Mouse (Mus musculus) C2C12 (cell line): Measurements from ENCODE around the gene Cyp51. TPM values are rescaled to one million over a fixed set of nuclear protein-coding genes. Genes with fewer than 3 reads are reported as not detected.
"Not testable (repeated sequence)": the region's sequence is repeated elsewhere in the genome, so short reads cannot be mapped to it uniquely, and the experiment has no call there.

Source experiments
- H3K27me3 ChIP-seq: one replicate; pipeline ENCODE4 v1.6.1; 2011; ENCODE audit not compliant: control insufficient read depth, insufficient read depth, insufficient read length
- H3K36me3 ChIP-seq: one replicate; pipeline ENCODE4 v1.6.1; 2011; ENCODE audit not compliant: control insufficient read depth, insufficient read depth
- H3K4me3 ChIP-seq: one replicate; pipeline ENCODE4 v1.5.1; 2011; ENCODE audit warnings: mild to moderate bottlenecking, control low read depth; ENCODE audit not compliant: poor library complexity, insufficient read depth, severe bottlenecking
- H3K79me2 ChIP-seq: one replicate; pipeline ENCODE4 v1.6.1; 2011; ENCODE audit not compliant: control insufficient read depth, insufficient read depth
- H3K79me3 ChIP-seq: one replicate; pipeline ENCODE4 v1.6.1; 2011; ENCODE audit warnings: low read depth, control low read depth
- H3ac ChIP-seq: one replicate; pipeline ENCODE3; 2011; ENCODE audit warnings: low read depth; ENCODE audit not compliant: control insufficient read depth, insufficient read length
- CEBPB ChIP-seq: IDR thresholded peaks from one replicate; pipeline ENCODE4 v1.6.1; 2011; ENCODE audit warnings: low read depth, mild to moderate bottlenecking, control low read depth, moderate library complexity
- CTCF ChIP-seq: IDR thresholded peaks from one replicate; pipeline ENCODE4 v1.5.1; 2011; ENCODE audit not compliant: control insufficient read depth, insufficient read depth, insufficient read length
- FOSL1 ChIP-seq: IDR thresholded peaks from one replicate; pipeline ENCODE4 v1.8.0; 2011; ENCODE audit warnings: mild to moderate bottlenecking, low read length; ENCODE audit not compliant: poor library complexity, insufficient read depth, severe bottlenecking
- MAX ChIP-seq: IDR thresholded peaks from one replicate; pipeline ENCODE4 v1.6.1; 2011; ENCODE audit warnings: mild to moderate bottlenecking, control low read depth
- MYOD1 ChIP-seq: IDR thresholded peaks from one replicate; pipeline ENCODE4 v1.6.1; 2011; ENCODE audit warnings: low read depth; ENCODE audit not compliant: control insufficient read depth, insufficient read length
- MYOG ChIP-seq: IDR thresholded peaks from one replicate; pipeline ENCODE4 v1.6.1; 2011; ENCODE audit not compliant: control insufficient read depth, insufficient read length; ENCODE audit errors: extremely low read depth
- USF1 ChIP-seq: IDR thresholded peaks from one replicate; pipeline ENCODE4 v1.6.1; 2011; ENCODE audit warnings: low read depth, mild to moderate bottlenecking, control low read depth, moderate library complexity
- long read RNA-seq, 2 experiments: library from polyadenylated mRNA; unstranded; transcript quantifications; one replicate each; pipeline ENCODE4 v2.0.0; 2019 to 2020
- polyA plus RNA-seq: library from polyadenylated mRNA; unstranded; fragments of >200 nt; fragmentation: generic; extraction: Trizol; gene quantifications from one replicate; pipeline ENCODE4 v1.2.1, GENCODE M21; 2012; ENCODE audit warnings: missing spikeins

The Cyp51 gene
- polyA plus RNA-seq: 56.8 TPM
- long read RNA-seq, experiment 1, transcript Cyp51-201 (10 exons, 3,931 nt): major isoform, 69 of 83 reads
- long read RNA-seq, experiment 1, partial matches to known transcripts: 4 of 83 reads
- long read RNA-seq, experiment 1, other reads (novel, unspliced or antisense): 9 of 83 reads
- long read RNA-seq, experiment 2, transcript Cyp51-201 (10 exons, 3,931 nt): major isoform, 534 of 546 reads
- long read RNA-seq, experiment 2, partial matches to known transcripts: 2 of 546 reads
- long read RNA-seq, experiment 2, other reads (novel, unspliced or antisense): 9 of 546 reads

DNA sequence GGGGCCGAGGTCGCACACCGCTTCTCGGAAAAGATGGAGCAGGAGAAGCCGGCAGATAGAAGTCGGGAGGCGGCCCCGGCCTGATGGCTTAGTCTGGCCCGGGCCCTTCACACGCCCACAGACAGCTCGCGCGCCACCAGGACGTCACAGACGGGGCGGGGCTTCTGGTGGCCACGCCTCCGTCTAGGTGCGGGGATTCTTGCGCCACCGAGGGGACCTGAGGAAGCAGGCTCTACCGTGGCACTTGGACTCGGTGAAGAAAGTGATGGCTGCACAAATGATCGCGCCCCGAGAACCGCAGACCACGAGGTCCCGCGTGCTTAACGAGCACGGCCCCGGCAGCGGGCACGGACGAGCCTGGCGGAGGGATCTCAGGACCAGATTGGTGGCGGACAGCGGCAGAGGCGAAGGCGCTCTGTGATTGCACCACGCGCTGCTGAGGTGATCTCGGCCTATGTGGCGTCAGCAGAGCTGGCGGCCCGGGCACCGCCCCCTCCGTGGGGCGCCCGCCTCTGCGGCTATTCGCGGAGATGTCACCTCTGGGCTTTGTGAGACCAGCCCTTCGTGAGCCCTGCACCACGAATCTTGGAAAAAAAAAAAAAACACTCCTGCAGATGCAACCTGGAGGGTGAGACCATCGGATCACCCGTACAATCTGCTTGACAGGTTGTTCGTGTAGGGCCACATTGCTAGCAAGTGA, at the start of gene Cyp51:
Cyp51 (minus strand) TSS at position 406 of the 700 bp plus-strand sequence.
- Histone ChIP-seq H3K4me3 (peak within 1 kb of the TSS; percentile 95), H3K36me3 (peaks cover 35% of the 10 kb centered on the region), H3ac (peak within 1 kb of the TSS; percentile 74), H3K79me3 (peaks cover 21% of the 10 kb centered on the region), H3K27me3 (no peaks in the 10 kb centered on the region), H3K79me2 (peaks cover 33% of the 10 kb centered on the region)
- TF ChIP-seq MYOG: no peak
- no peak for TF ChIP-seq MYOD1
- TF ChIP-seq MAX: peak; percentile 18

DNA sequence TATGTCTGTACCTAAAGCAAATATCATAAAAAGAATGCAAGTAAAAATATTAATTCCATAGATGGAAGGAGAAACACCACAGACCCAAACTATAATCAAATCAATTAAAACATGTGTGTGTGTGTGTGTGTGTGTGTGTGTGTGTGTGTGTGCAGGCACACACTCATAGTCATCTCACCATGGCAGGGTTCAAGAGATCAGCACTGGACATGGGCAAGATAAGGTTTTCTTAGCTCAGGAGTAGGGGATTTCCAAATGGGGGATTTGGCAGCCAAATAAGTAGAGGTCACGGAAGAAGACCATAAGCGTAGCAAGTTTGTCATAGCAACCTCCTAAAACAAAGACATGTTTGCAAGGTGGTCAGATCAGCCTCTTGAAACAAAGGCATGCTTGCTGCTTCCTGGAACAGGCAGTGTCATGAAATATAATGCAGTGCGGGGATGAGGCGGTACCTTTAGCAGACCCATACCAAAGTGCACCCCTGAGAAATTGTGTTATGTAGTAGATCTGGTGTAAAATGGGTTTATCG, 8.1 kb upstream of the Cyp51 start:
- TF ChIP-seq MYOD1 (no peak), CTCF (no peak), MYOG (no peak), MAX (no peak), USF1 (no peak), FOSL1 (no peak), CEBPB (no peak)
- Histone ChIP-seq H3K4me3 (no peak overlapping the region), H3ac (no peak overlapping the region), H3K79me3 (no peaks in the 10 kb centered on the region), H3K27me3 (no peaks in the 10 kb centered on the region), H3K36me3 (no peaks in the 10 kb centered on the region), H3K79me2 (no peaks in the 10 kb centered on the region)

DNA sequence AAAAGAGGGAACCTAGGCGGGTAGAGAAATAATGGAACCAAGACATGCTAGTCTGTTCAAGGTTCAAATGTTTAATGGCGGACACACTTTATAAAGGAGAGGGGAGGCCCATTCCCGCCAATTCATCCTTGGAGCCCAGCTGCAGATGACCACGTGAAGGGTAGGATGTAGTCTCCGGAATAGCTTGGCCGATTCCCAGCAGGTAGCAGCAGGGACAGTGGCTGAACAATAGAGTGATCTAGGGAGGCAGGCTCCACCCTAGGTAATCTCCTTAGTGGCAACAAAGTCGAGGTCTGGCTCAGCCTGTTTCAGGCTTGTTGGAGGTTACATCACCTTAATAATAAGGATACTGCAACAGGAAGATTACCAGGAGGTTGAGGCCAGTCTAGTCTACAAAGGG, 2.5 kb upstream of the Cyp51 start:
- Histone ChIP-seq H3K79me3 (peaks cover 18% of the 10 kb centered on the region), H3K79me2 (peaks cover 22% of the 10 kb centered on the region)
- H3K4me3 ChIP-seq, H3ac ChIP-seq, H3K36me3 ChIP-seq, H3K27me3 ChIP-seq: not testable (repeated sequence)

DNA sequence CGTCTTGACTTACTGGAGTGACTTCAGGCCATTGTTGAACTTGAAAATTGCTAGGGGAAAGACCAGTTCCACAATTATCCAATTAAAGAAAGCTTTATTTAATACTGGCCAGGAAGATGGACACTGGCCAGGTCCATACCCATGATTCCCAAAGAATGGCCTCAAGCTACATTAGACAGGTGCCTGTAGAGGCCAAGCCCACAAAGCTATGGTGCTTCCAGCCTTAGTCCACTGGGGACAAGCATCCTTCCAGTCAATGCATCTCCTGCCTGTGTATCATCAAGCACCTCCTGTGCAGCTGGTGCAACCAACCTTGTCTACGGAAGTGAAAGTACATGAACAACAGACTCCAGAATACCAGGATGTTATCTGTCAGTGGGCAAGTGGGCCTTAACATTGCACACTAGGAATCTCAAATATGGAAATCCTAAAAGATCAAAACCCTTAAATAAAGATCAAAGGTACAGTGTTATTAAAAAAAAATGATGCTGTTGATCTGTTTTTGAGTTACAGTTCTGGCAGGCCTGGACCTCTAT, 1.2 kb upstream of the Cyp51 start:
- Histone ChIP-seq H3K36me3 (peaks cover 22% of the 10 kb centered on the region), H3K4me3 (no peak overlapping the region), H3ac (no peak overlapping the region), H3K79me3 (peaks cover 18% of the 10 kb centered on the region), H3K79me2 (peaks cover 29% of the 10 kb centered on the region), H3K27me3 (no peaks in the 10 kb centered on the region)
- TF ChIP-seq MYOD1 (no peak), USF1 (no peak), CTCF (no peak), CEBPB (no peak), MAX (no peak), MYOG (no peak), FOSL1 (no peak)

DNA sequence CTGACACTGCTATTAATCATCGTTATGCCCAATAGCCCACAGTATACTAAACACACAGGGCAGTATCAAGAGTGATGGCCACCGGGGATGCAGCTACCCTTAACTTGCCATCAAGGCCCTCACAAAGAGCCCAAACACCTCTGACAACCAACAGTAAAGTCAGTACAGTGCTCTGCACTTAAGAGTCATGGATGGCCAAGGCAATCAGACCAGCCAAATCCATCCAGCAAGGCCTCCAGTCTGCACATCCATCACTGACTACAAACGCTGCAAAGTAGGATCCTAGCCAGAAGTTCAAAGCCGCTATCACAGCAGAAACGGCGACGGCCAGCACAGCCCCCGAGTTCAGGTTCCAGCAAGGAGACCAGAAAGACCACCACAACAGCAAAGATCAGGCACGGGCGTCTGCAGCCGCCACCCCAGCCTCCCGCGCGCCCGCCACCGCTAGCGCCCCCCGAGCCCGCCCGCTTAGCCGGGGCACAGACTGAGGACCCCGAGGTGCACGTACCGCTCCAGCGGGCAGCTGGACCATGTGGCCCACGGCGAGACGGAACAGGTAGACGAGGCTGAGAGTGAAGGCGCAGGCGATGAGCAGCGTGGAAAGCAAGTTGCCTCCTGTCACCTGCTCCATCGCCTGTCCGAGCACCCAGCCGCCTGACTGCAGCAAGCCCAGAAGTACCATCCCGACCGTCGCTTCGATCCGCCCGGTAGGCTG, 763 bp downstream of the Cyp51 start:
- Histone ChIP-seq H3K36me3 (peaks cover 42% of the 10 kb centered on the region), H3ac (peak overlapping the region; percentile 74), H3K79me3 (peaks cover 21% of the 10 kb centered on the region), H3K4me3 (peak overlapping the region; percentile 95), H3K79me2 (peaks cover 36% of the 10 kb centered on the region), H3K27me3 (no peaks in the 10 kb centered on the region)
- TF ChIP-seq CEBPB (no peak), FOSL1 (no peak), MYOG (no peak), USF1 (no peak), CTCF (no peak), MYOD1 (no peak)
